Mouse (Mus musculus): ENCODE results near the gene Sec24a.

GRCm38 (mm10) chr11:51757625-51758024, 5.8 kb downstream of the Sec24a start:
- no peak for TF ChIP-seq CTCF (IDR thresholded peaks at IDR 0.05)
- TF ChIP-seq EP300 (IDR thresholded peaks at IDR 0.05), result no peak

Data from lung, postnatal 0 days (tissue).